Mouse (Mus musculus) left cerebral cortex, postnatal 36 days (tissue): ENCODE measurements around the gene H2-Eb2. TPM values are rescaled to one million over a fixed set of nuclear protein-coding genes. Genes with fewer than 3 reads are reported as not detected.

Experiments used
- total RNA-seq, 2 experiments: library from RNA; stranded (reverse); gene quantifications; 2 replicates each; pipeline ENCODE4 v1.2.3; 2021

The H2-Eb2 gene
- total RNA-seq, 2 experiments from 2014 or later, result not detected

Other genes starting within 250 kb of the H2-Eb2 start
- gene H2-Oa, start 233.3 kb upstream of the H2-Eb2 start, total RNA-seq, result under 1 TPM in 1 of 2 experiments, not detected in 1; 0.79 TPM
- 10 to 100 TPM; 26.1 to 28.5 TPM for gene H2-DMa, start 206.1 kb upstream of the H2-Eb2 start, total RNA-seq
- gene Brd2, start 203.0 kb upstream of the H2-Eb2 start, total RNA-seq, result 100 to 1,000 TPM; 183 to 189 TPM
- under 1 TPM; 0.59 to 0.93 TPM for gene H2-DMb2, start 182.4 kb upstream of the H2-Eb2 start, total RNA-seq
- 1 to 10 TPM in 1 of 2 experiments, under 1 TPM in 1; 0.94 to 1.1 TPM for gene H2-DMb1, start 172.6 kb upstream of the H2-Eb2 start, total RNA-seq
- gene Tap1, start 138.1 kb upstream of the H2-Eb2 start, total RNA-seq, result 1 to 10 TPM; 1.9 to 2.0 TPM
- gene Psmb9, start 137.9 kb upstream of the H2-Eb2 start, total RNA-seq, result 1 to 10 TPM in 1 of 2 experiments, under 1 TPM in 1; 0.77 to 1.1 TPM
- gene Psmb8, start 127.9 kb upstream of the H2-Eb2 start, total RNA-seq, result 1 to 10 TPM; 2.1 to 3.4 TPM
- gene Tap2, start 122.1 kb upstream of the H2-Eb2 start, total RNA-seq, result 1 to 10 TPM; 6.6 to 7.7 TPM
- gene H2-Ob, start 86.8 kb upstream of the H2-Eb2 start, total RNA-seq, result not detected
- gene H2-Ab1, start 68.0 kb upstream of the H2-Eb2 start, total RNA-seq, result 1 to 10 TPM; 1.9 to 2.5 TPM
- 1 to 10 TPM; 2.6 to 3.4 TPM for gene H2-Aa, start 37.8 kb upstream of the H2-Eb2 start, total RNA-seq
- gene H2-Eb1, start 19.8 kb upstream of the H2-Eb2 start, total RNA-seq, result 1 to 10 TPM; 2.7 to 2.9 TPM
- under 1 TPM; 0.50 to 0.74 TPM for gene Btnl2, start 29.2 kb downstream of the H2-Eb2 start, total RNA-seq
- gene Btnl1, start 51.5 kb downstream of the H2-Eb2 start, total RNA-seq, result not detected
- 1 to 10 TPM; 4.1 TPM for gene BC051142, start 73.2 kb downstream of the H2-Eb2 start, total RNA-seq
- gene Btnl4, start 151.7 kb downstream of the H2-Eb2 start, total RNA-seq, result not detected
- gene Btnl6, start 191.7 kb downstream of the H2-Eb2 start, total RNA-seq, result not detected
- gene Notch4, start 238.6 kb downstream of the H2-Eb2 start, total RNA-seq, result 10 to 100 TPM; 11.3 to 16.1 TPM